Mouse (Mus musculus): Measurements from ENCODE around the gene Sucla2.
"Not testable (repeated sequence)": the region's sequence is repeated elsewhere in the genome, so short reads cannot be mapped to it uniquely, and the experiment has no call there.

Sucla2 gene

DNA sequence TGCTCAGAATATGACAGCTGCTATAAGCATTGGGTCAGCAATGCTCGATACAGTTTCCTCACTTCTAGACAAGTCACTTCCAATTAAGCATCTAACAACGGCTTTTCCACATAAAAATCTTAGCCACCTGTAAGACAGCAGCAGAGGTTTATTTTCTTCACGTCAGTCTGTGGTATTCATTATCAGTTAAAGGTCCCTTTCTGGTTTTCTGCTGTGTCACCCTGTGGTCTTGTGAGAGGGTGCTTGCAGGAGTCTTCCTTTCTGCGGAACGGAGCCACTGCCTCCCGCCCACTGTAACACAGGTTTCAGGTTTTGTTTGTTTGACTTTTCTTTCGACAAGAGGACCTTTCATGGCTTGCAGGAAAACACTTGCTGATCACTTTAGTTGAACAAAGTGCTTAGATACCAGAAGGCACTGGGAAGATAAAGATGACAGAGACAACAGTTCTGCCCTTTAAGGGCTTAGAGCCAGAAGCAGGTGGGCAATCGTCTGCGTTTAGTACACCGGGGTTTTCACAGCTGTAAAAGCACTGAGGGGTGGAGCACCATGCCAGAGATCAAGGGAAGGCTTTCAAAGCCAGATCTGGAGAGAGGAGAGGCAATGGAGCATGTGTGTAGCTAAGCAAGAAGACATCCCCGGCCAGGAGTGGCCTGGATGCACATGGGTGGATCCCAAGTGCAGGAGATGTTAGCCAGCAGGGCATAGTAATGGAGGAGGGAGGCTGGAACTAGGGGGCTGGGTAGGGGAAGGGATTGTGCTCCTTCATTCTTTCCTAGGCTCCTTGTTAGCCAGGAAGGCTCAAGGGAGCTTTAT lies 83.8 kb downstream of the Sucla2 start:
- no peak for DNase-seq (ENCODE audit: low spot score)

DNA sequence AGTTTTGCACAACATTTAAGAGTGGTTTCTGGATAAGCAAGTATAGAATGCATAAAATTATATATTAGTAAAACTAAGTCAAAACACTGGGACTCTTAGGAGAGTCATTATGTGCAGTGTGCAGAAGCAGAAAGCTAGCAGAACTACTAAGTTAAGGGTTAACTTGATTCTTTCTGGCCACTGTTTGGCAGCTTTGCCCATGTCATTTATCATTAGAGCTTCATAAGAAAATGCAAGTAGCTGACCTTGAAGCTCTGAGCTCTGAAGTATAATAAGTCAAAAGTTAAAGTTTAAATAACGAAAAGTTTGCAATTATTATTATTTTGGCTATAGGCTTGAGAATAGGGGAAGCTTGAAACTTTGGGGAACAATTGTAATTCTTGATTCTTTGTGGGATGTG lies 89.8 kb downstream of the Sucla2 start:
- not testable (repeated sequence) for DNase-seq (ENCODE audit: low spot score)

DNA sequence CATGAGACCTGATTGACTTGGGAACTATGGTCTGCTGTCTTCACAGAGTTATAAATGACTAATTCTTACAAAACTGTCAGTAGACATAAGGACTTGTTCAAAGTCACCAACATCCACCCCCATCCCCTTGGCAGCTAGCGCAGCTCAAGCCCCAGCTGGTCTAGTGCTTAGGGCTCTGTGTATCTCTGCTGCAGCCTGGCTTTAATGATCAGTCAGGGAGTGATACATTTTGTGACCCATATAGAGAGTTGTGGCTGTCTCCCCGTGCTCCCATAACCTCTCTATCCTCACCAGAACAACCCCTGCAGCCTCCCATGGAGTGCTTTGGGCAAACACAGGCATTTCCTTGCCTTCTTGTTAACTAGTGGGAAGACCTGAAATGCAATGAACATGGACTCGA lies 95.8 kb downstream of the Sucla2 start:
- DNase-seq (ENCODE audit: low spot score): no peak

DNA sequence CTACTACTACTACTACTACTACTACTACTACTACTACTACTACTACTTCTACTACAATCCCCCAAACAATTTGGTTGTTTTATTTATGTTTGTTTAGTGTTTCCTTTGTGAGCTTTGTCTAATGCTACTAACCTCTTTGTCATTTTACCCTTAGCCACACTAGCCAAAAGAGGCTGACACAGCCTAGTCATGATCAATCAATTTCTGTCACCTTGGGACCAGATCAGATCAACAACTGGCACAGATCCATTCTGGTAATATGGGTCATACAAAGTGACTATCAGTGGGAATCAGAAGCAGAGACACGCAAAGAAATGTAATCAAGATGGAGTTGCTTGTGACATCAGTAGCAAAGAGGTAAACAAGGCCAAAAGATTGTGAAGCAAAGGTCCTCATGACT lies 97.9 kb downstream of the Sucla2 start:
- no peak for DNase-seq (ENCODE audit: low spot score)

DNA sequence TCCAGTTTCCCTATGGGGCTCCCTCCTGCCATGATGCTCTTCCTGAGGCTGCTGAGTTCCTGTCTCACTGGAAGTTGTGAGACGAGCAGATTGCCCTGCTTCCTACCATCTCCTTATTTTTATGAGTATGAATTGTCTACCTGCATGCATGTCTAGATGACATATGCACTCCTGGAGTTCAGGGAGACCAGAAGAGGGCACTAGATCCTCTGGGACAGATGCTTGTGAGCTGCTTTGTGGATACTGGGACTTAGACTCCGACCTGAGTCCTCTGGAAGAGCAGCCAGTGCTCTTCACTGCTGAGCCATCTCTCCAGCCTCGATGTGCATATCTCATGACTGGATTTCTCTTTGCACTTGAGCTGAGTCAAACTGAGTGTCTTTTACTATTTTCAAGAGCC lies 100.3 kb downstream of the Sucla2 start:
- DNase-seq (ENCODE audit: low spot score): no peak

DNA sequence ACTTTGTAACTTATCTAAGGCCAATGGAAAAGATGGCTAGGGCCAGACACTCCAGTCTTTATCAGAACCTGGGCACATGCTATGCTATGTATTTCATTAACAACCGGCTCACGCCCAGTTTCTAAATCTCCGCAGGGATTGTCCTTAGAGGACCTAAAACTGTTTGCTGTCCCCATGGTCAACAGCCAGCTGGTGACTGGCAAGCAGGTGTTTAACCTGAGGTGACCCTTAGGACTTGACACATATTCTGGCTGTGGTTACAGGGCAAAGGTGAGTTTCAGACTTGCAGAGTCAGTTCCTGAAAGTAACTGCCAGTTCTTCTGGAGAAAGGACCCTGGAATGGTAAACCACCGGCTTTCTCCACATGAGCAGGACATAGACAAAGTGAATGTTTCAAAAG lies 106.4 kb downstream of the Sucla2 start:
- DNase-seq (ENCODE audit: low spot score): peak; percentile 57

DNA sequence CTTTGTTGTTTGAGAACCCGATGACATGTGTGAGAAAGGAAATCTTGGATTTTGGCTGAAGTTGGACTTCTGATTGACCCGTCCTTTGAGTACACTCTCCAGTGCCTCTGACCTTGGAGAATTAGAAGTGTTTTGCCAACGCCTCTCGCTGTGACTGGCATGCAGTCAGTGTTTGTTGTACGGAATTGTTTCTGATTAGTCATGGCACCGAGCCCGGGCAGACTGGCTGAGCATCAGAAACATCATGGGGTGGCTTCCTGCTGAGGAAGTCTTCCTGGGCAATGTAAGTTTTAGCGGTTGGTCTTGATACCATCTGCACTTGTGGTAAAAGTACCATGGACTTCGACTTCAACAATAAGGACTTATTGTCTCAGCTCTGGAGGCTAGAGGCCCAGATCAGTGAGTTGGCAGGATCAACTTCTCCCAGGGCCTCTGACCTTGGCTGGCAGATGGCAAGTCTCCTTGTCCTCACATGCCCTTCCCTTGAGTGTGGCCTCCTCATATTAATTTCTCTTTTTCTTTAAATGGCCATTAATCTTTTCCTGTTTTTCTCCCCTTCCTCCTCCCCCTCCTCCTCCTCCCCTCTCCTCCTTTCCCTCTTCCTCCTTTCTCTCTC lies 107.6 kb downstream of the Sucla2 start:
- DNase-seq (ENCODE audit: low spot score): peak; percentile 80

DNA sequence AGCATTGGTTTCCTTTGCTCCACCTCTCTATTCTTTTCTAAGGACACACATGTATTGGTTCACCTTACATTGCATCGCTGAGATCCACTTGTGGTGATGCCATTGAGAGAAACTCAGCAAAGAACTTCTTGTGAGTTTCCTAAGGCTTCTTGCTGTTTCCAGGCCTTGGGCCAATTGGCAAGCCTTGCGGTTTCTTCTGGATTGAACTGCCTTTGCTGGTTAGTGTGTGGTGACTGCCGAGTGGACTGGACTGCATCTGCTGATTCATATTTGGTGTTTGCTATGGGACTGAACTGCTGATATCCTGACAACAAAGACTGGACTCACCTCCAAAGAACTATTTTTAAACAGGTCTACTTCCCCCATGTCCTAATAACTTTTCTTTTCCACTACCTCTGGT lies 109.2 kb downstream of the Sucla2 start:
- no peak for DNase-seq (ENCODE audit: low spot score)

DNA sequence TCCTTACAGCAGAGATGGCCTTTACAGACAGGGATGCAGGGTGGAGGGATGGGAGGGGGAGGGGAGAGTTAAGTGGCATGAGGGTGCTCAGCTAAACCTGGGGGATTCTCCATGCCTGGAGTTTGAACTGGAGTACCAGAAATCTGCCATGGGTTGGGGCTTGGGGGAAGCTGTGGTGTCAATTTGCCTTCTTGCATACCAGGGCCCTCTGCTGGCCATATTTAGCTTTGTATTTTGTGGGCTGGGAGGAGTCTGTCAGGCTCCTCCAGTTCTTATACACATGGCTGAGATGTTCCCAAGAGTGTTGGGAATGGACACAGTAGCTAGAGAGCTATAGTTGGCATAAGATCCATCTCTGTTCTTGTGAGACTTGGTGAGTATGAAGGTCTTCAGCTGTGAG lies 112.3 kb downstream of the Sucla2 start:
- DNase-seq (ENCODE audit: low spot score): no peak
